ENCODE assay signal across 21 mouse cellular contexts in genomic region chr7:25623857-25624370, GRCm38 (mm10). TPM values are rescaled to one million over a fixed set of nuclear protein-coding genes. Genes with fewer than 3 reads are reported as not detected.
"Had no signal": no experiment of that assay in that cellular context is flagged by ENCODE, and none has a peak within 500 bp of the region (broad histone marks: within the 10 kb centered on the region; RNA-seq: fewer than 3 reads in every experiment).

No protein-coding gene starts in this region.

- DNase-seq: kidney, postnatal 25 days; layer of hippocampus, postnatal 36 days; liver; liver, embryonic 13.5 days; liver, postnatal 0 days; lung, postnatal 14 days; thymus, adult 2 months; thymus, postnatal 25 days had no signal

- H3K27ac ChIP-seq: limb, embryonic 12.5 days; liver, embryonic 13.5 days; macrophage; midbrain, embryonic 15.5 days; neural tube, embryonic 12.5 days; stomach, embryonic 15.5 days had no signal

- H3K27me3 ChIP-seq: lung, embryonic 15.5 days; stomach, embryonic 15.5 days had no signal

- H3K9ac ChIP-seq: limb, embryonic 12.5 days; liver, embryonic 13.5 days; liver, postnatal 0 days; lung, embryonic 15.5 days; midbrain, embryonic 15.5 days; neural tube, embryonic 12.5 days; stomach, embryonic 15.5 days had no signal

- H3K4me2 ChIP-seq: limb, embryonic 12.5 days; liver, embryonic 13.5 days; lung, embryonic 15.5 days; midbrain, embryonic 11.5 days; midbrain, embryonic 15.5 days; neural tube, embryonic 12.5 days; stomach, embryonic 15.5 days had no signal

- H3K4me3 ChIP-seq: limb, embryonic 12.5 days; liver, embryonic 13.5 days; lung, embryonic 15.5 days; megakaryocyte, embryonic 14.5 days; midbrain, embryonic 15.5 days; neural tube, embryonic 12.5 days; stomach, embryonic 15.5 days had no signal

- H3K9me3 ChIP-seq: limb, embryonic 12.5 days; liver, embryonic 13.5 days; lung, embryonic 15.5 days; megakaryocyte, embryonic 14.5 days; midbrain, embryonic 15.5 days; neural tube, embryonic 12.5 days; stomach, embryonic 15.5 days had no signal

- ATAC-seq: liver, postnatal 0 days; midbrain, embryonic 15.5 days had no signal

RNA-seq across cellular contexts. Expression of gene Erich4, which starts 8.2 kb away (rescaled TPM):
- total RNA-seq: left cerebral cortex, adult 8-10 months; left cerebral cortex, postnatal 25 days; monocyte, adult 5-6 weeks; neutrophil, adult 5-6 weeks had no signal
- polyA plus RNA-seq: limb, embryonic 12.5 days; lung, embryonic 15.5 days; macrophage; midbrain, embryonic 11.5 days; midbrain, embryonic 15.5 days; neural tube, embryonic 12.5 days; testis, adult 2 months; thymus, adult 2 months had no signal
